Mouse (Mus musculus): ENCODE results near the gene Epha10.

- TF ChIP-seq CTCF (IDR thresholded peaks at IDR 0.05; ENCODE audit: control insufficient read depth, insufficient read depth, insufficient replicate concordance, low read depth, low read length) (no peak), POLR2A (IDR thresholded peaks at IDR 0.05; ENCODE audit: control insufficient read depth, low read depth, low read length) (no peak)
These were observed 20.3 kb upstream of the Epha10 start for GRCm38 (mm10) chr4:124860446-124860845.
